Mouse (Mus musculus): ENCODE results near the gene Qrich2. TPM values are rescaled to one million over a fixed set of nuclear protein-coding genes. Genes with fewer than 3 reads are reported as not detected.

The Qrich2 gene
- polyA plus RNA-seq (2012; ENCODE audit: low replicate concordance) = not detected in 2 replicates

GRCm38 (mm10) chr11:116466141-116466540 is at the start of gene Qrich2:
Gene Qrich2, minus strand, starts transcription at chr11:116466241.

GRCm38 (mm10) chr11:116493795-116494252 is 27.8 kb upstream of the Qrich2 start, which contains the start of gene Prpsap1:
Gene Prpsap1, minus strand, starts transcription at chr11:116494202.

GRCm38 (mm10) chr11:116433356-116434286 is 32.4 kb downstream of the Qrich2 start, which contains the start of gene Ubald2:
Gene Ubald2, plus strand, starts transcription at chr11:116434094.

GRCm38 (mm10) chr11:116412904-116413630 is 53.0 kb downstream of the Qrich2 start, which contains the start of gene Rnf157:
Gene Rnf157, minus strand, starts transcription at chr11:116413032.

Other genes with a start within 250 kb of the Qrich2 start
- 0.19 and 0.62 TPM in 2 replicates for gene Evpl, start 228.2 kb downstream of the Qrich2 start, polyA plus RNA-seq (2012; ENCODE audit: low replicate concordance)
- 17.7 and 20.3 TPM in 2 replicates for gene Srp68, start 192.0 kb downstream of the Qrich2 start, polyA plus RNA-seq (2012; ENCODE audit: low replicate concordance)
- gene Galr2, start 185.3 kb downstream of the Qrich2 start, polyA plus RNA-seq (2012; ENCODE audit: low replicate concordance) = not detected in 2 replicates
- 16.1 and 18.5 TPM in 2 replicates for gene Exoc7, start 159.0 kb downstream of the Qrich2 start, polyA plus RNA-seq (2012; ENCODE audit: low replicate concordance)
- 0.47 and 0.99 TPM in 2 replicates for gene Foxj1, start 130.8 kb downstream of the Qrich2 start, polyA plus RNA-seq (2012; ENCODE audit: low replicate concordance)
- gene Rnf157, start 53.2 kb downstream of the Qrich2 start, polyA plus RNA-seq (2012; ENCODE audit: low replicate concordance) = 10.1 and 26.1 TPM in 2 replicates
- 297 and 674 TPM in 2 replicates for gene Ubald2, start 32.1 kb downstream of the Qrich2 start, polyA plus RNA-seq (2012; ENCODE audit: low replicate concordance)
- gene Prpsap1, start 28.0 kb upstream of the Qrich2 start, polyA plus RNA-seq (2012; ENCODE audit: low replicate concordance) = 44.6 and 120 TPM in 2 replicates
- 5.9 and 27.5 TPM in 2 replicates for gene Sphk1, start 64.7 kb upstream of the Qrich2 start, polyA plus RNA-seq (2012; ENCODE audit: low replicate concordance)
- gene Ube2o, start 115.2 kb upstream of the Qrich2 start, polyA plus RNA-seq (2012; ENCODE audit: low replicate concordance) = 33.5 and 64.3 TPM in 2 replicates
- not detected in 2 replicates for gene Aanat, start 120.2 kb upstream of the Qrich2 start, polyA plus RNA-seq (2012; ENCODE audit: low replicate concordance)
- gene Rhbdf2, start 160.8 kb upstream of the Qrich2 start, polyA plus RNA-seq (2012; ENCODE audit: low replicate concordance) = 73.5 and 140 TPM in 2 replicates
- gene Prcd, start 187.3 kb upstream of the Qrich2 start, polyA plus RNA-seq (2012; ENCODE audit: low replicate concordance) = 0.28 TPM in 1 of 2 replicates, not detected in the other
- gene Cygb, start 188.1 kb upstream of the Qrich2 start, polyA plus RNA-seq (2012; ENCODE audit: low replicate concordance) = 1.3 and 5.0 TPM in 2 replicates

Data from hematopoietic multipotent progenitor cell, adult 10-12 weeks (in vitro differentiated cells).